Mouse (Mus musculus) neural tube, embryonic 11.5 days (tissue): Measurements from ENCODE around the gene Gm21964. TPM values are rescaled to one million over a fixed set of nuclear protein-coding genes. Genes with fewer than 3 reads are reported as not detected.

Experiments used
- ATAC-seq: fragments of 200-750 bp; cut with Nextera tagmentation; 2 replicates; pipeline ENCODE4 v1.8.0; 2017; ENCODE audit warnings: moderate number of reproducible peaks, mild to moderate bottlenecking, moderate TSS enrichment, moderate library complexity; ENCODE audit not compliant: insufficient read depth, low FRiP score, low TSS enrichment
- DNase-seq: peaks from one replicate; pipeline ENCODE4 v3.0.0-alpha.2; 2015; ENCODE audit warnings: low spot score
- H3K27ac ChIP-seq: fragments of 300-500 bp; sonication (generic); 2 replicates; pipeline ENCODE4 v1.5.1; 2014; ENCODE audit warnings: low read depth, mild to moderate bottlenecking, low read length
- H3K27me3 ChIP-seq: fragments of 300-500 bp; sonication (generic); 2 replicates; pipeline ENCODE4 v1.6.1; 2014; ENCODE audit warnings: mild to moderate bottlenecking, low read length, mixed read lengths; ENCODE audit not compliant: control insufficient read depth, insufficient read depth
- H3K36me3 ChIP-seq: fragments of 300-500 bp; sonication (generic); 2 replicates; pipeline ENCODE4 v1.6.1; 2014; ENCODE audit warnings: mild to moderate bottlenecking, low read length, moderate library complexity, mixed read lengths; ENCODE audit not compliant: control insufficient read depth, insufficient read depth
- H3K4me1 ChIP-seq: fragments of 300-500 bp; sonication (generic); 2 replicates; pipeline ENCODE4 v1.6.1; 2014; ENCODE audit warnings: low read length, mixed read lengths; ENCODE audit not compliant: control insufficient read depth, insufficient read depth
- H3K4me2 ChIP-seq: fragments of 300-500 bp; sonication (generic); 2 replicates; pipeline ENCODE4 v1.6.1; 2014; ENCODE audit warnings: low read depth, mild to moderate bottlenecking, moderate library complexity
- H3K4me3 ChIP-seq: fragments of 300-500 bp; sonication (generic); 2 replicates; pipeline ENCODE4 v1.5.1; 2014; ENCODE audit warnings: low read depth, low read length
- H3K9ac ChIP-seq: fragments of 300-500 bp; sonication (generic); 2 replicates; pipeline ENCODE4 v1.6.1; 2014; ENCODE audit warnings: mild to moderate bottlenecking, low read length
- H3K9me3 ChIP-seq: fragments of 300-500 bp; sonication (generic); 2 replicates; pipeline ENCODE4 v1.6.1; 2016; ENCODE audit warnings: low read length; ENCODE audit not compliant: control insufficient read depth
- WGBS: fragments of 180-500 bp; shearing (Covaris S2); extraction: QIAGEN DNeasy Blood & Tissue Kit; methylation state at CpG from one replicate; pipeline ENCODE4 v1.1.7; 2014; 5-methylcytosine and 5-hydroxymethylcytosine counted together
- polyA plus RNA-seq: library from polyadenylated mRNA; unstranded; fragments of >200 nt; fragmentation: Nextera tagmentation; extraction: Ambion mirVana; gene quantifications from 2 replicates; pipeline ENCODE4 v1.2.1, GENCODE M21; 2014

Gm21964 gene
- polyA plus RNA-seq, 1 experiment from 2014 or later: not detected

DNA sequence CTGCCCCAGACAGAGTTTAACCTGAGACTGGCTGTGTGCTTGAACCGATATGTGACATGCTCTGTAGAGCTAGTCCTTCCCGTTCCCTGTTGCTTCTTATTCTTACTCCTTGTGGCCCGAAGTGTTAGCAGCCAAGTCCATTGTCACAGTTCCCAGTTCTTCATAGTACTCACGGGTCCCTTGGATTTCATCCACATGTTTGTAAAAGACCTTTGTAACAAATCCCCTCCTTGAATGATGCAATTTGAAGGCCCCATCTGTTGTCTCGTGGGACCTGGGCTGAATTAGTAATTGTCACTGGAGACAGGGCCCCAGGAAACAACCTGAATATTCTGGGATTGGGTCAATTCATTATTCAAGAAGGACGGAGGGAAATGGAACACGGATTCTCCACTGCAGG, 34.5 kb downstream of the Gm21964 start:
- WGBS: 77% methylated on average over 7 of the region's 7 CpGs
- Histone ChIP-seq H3K27me3 (no peaks in the 10 kb centered on the region), H3K9ac (no peak overlapping the region), H3K4me2 (no peak overlapping the region), H3K27ac (no peak overlapping the region), H3K36me3 (no peaks in the 10 kb centered on the region), H3K9me3 (no peaks in the 10 kb centered on the region), H3K4me1 (no peaks in the 10 kb centered on the region), H3K4me3 (no peak overlapping the region)
- DNase-seq (no peak), ATAC-seq (no peak)

DNA sequence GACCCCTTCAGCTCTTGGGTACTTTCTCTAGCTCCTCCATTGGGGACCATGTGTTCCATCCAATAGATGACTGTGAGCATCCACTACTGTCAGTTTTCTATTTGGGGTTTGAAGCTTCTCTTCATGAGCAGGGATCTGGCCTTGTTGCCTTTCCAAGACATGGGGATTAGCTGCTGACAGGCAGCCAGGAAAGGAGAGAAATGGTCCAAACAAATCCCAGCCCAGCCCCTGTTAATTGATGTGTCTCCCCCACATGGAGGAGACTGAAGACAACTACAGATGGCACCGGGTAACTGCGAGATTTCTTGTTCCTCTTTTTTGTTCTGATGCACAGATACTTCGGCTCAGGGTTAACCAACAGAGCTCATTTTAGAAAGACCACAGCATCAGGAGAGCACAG, 39.1 kb downstream of the Gm21964 start:
- Histone ChIP-seq H3K27ac (no peak overlapping the region), H3K9me3 (no peaks in the 10 kb centered on the region), H3K4me1 (no peaks in the 10 kb centered on the region), H3K27me3 (no peaks in the 10 kb centered on the region), H3K4me3 (no peak overlapping the region), H3K9ac (no peak overlapping the region), H3K4me2 (no peak overlapping the region), H3K36me3 (no peaks in the 10 kb centered on the region)
- ATAC-seq (no peak), DNase-seq (no peak)
- WGBS: 79% methylated on average over 3 of the region's 3 CpGs

DNA sequence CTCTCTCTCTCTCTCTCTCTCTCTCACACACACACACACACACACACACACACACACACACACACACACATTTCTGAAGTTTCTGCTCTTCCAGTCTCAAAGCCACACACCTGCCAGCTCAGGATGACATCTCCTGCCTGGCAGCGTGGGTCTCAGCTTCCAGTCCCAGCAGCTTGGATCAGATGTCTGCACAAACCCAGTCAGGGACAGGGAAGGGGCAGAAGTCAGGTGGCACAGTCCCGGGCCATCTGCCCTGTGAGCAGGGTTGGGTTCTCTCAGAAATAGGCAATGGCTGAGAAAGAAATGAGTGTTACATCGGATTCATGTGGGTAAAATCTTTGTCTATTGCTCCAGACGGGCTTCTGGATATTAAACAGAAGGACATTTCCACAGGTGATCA, 39.8 kb downstream of the Gm21964 start:
- DNase-seq (no peak), ATAC-seq (no peak)
- Histone ChIP-seq H3K9ac (no peak overlapping the region), H3K4me1 (no peaks in the 10 kb centered on the region), H3K36me3 (no peaks in the 10 kb centered on the region), H3K27ac (no peak overlapping the region), H3K4me3 (no peak overlapping the region), H3K4me2 (no peak overlapping the region), H3K27me3 (no peaks in the 10 kb centered on the region), H3K9me3 (no peaks in the 10 kb centered on the region)
- 77% methylated on average over 4 of the region's 4 CpGs for WGBS

DNA sequence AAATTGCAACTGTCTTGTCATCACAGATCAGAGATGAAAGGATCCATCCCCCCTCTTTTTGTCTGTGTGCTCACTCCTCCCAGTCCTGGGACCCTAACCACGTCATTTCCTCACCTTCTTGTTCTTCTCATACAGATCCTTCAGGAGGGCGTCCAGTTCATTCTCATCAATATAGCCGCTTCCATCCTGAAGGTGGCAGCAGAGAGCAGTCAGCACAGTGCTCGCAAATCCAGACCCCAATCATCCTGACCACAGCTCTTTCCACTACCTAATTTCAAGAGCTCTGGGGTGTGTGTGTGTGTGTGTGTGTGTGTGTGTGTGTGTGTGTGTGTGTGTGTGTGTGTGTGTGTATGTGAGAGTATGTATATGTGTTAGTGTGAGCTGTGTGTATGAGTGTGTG, 44.5 kb downstream of the Gm21964 start:
- DNase-seq: peak; percentile 69
- 2% methylated on average over 4 of the region's 4 CpGs for WGBS
- no peak overlapping the region for H3K4me3 ChIP-seq
- H3K4me2 ChIP-seq: no peak overlapping the region
- no peaks in the 10 kb centered on the region for H3K4me1 ChIP-seq
- no peaks in the 10 kb centered on the region for H3K36me3 ChIP-seq
- no peak overlapping the region for H3K27ac ChIP-seq
- no peaks in the 10 kb centered on the region for H3K27me3 ChIP-seq
- ATAC-seq: no peak
- no peak overlapping the region for H3K9ac ChIP-seq
- no peaks in the 10 kb centered on the region for H3K9me3 ChIP-seq

DNA sequence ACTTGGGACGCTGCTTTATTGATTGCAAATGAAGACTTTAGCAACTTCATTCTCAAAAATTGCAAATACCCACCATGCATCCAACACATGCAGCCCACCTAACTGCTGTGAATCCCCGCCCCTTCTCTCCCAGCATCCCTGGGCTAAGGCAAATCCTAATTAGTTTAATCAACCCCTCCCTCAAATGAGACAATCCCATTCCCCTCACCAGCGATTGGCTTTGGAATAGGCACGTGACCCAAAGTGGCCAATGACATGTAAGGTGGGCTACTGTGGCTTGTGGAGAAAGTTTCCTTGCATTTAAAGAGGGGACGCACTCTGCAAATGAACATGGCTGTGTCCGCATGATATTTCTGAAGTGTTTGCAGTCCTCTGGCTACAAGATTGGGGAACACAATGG, 51.9 kb downstream of the Gm21964 start:
- H3K27me3 ChIP-seq: no peaks in the 10 kb centered on the region
- H3K36me3 ChIP-seq: no peaks in the 10 kb centered on the region
- WGBS: 77% methylated on average over 6 of the region's 6 CpGs
- H3K27ac ChIP-seq: no peak overlapping the region
- ATAC-seq: no peak
- no peak overlapping the region for H3K4me3 ChIP-seq
- no peaks in the 10 kb centered on the region for H3K4me1 ChIP-seq
- no peak overlapping the region for H3K9ac ChIP-seq
- H3K9me3 ChIP-seq: no peaks in the 10 kb centered on the region
- no peak overlapping the region for H3K4me2 ChIP-seq
- no peak for DNase-seq

Other genes starting within 250 kb of the Gm21964 start
- gene Phlpp2, start 232.7 kb upstream of the Gm21964 start, polyA plus RNA-seq: 2.5 and 3.4 TPM in 2 replicates
- 0.29 and 0.47 TPM in 2 replicates for gene Marveld3, start 139.0 kb upstream of the Gm21964 start, polyA plus RNA-seq
- not detected in 2 replicates for gene Tat, start 110.8 kb upstream of the Gm21964 start, polyA plus RNA-seq
- gene Chst4, start 61.5 kb upstream of the Gm21964 start, polyA plus RNA-seq: not detected in 2 replicates
- gene Zfp612, start 21.5 kb upstream of the Gm21964 start, polyA plus RNA-seq: 9.3 and 9.9 TPM in 2 replicates
- gene Gm17720, start 1.5 kb downstream of the Gm21964 start, polyA plus RNA-seq: not detected in 2 replicates
- 3.2 and 7.6 TPM in 2 replicates for gene Calb2, start 67.0 kb downstream of the Gm21964 start, polyA plus RNA-seq
- gene Cmtr2, start 114.5 kb downstream of the Gm21964 start, polyA plus RNA-seq: 10.7 and 10.8 TPM in 2 replicates
- 0.05 and 0.19 TPM in 2 replicates for gene Hydin, start 165.8 kb downstream of the Gm21964 start, polyA plus RNA-seq